Mouse (Mus musculus): ENCODE results near the gene Fam184a.

Gene Fam184a

GRCm38 (mm10) chr10:53750955-53751652 is at the start of gene Fam184a:
Fam184a (minus strand) TSS chr10:53751123.
- peak; percentile 12 for DNase-seq (ENCODE audit: low read depth, low spot score)

GRCm38 (mm10) chr10:53796258-53796581 is 45.3 kb upstream of the Fam184a start:
- DNase-seq (ENCODE audit: low read depth, low spot score) = no peak

GRCm38 (mm10) chr10:53795567-53796257 is 44.8 kb upstream of the Fam184a start:
- no peak for DNase-seq (ENCODE audit: low read depth, low spot score)

- no peak for DNase-seq (ENCODE audit: low read depth, low spot score)
Observed at GRCm38 (mm10) chr10:53791281-53791680, 40.4 kb upstream of the Fam184a start.

GRCm38 (mm10) chr10:53776591-53776990 is 25.7 kb upstream of the Fam184a start:
- DNase-seq (ENCODE audit: low read depth, low spot score) = no peak

GRCm38 (mm10) chr10:53772708-53773107 is 21.8 kb upstream of the Fam184a start:
- DNase-seq (ENCODE audit: low read depth, low spot score) = no peak

GRCm38 (mm10) chr10:53771480-53771879 is 20.6 kb upstream of the Fam184a start:
- DNase-seq (ENCODE audit: low read depth, low spot score) = no peak

- DNase-seq (ENCODE audit: low read depth, low spot score) = no peak
Observed at GRCm38 (mm10) chr10:53768745-53769144, 17.8 kb upstream of the Fam184a start.

- no peak for DNase-seq (ENCODE audit: low read depth, low spot score)
Observed at GRCm38 (mm10) chr10:53765471-53765870, 14.5 kb upstream of the Fam184a start.

GRCm38 (mm10) chr10:53752723-53753122 is 1.8 kb upstream of the Fam184a start:
- no peak for DNase-seq (ENCODE audit: low read depth, low spot score)

GRCm38 (mm10) chr10:53750275-53750954 is 508 bp downstream of the Fam184a start:
- no peak for DNase-seq (ENCODE audit: low read depth, low spot score)

- DNase-seq (ENCODE audit: low read depth, low spot score) = no peak
Observed at GRCm38 (mm10) chr10:53746039-53746438, 4.9 kb downstream of the Fam184a start.

GRCm38 (mm10) chr10:53742961-53743360 is 8.0 kb downstream of the Fam184a start:
- no peak for DNase-seq (ENCODE audit: low read depth, low spot score)

- DNase-seq (ENCODE audit: low read depth, low spot score) = no peak
Observed at GRCm38 (mm10) chr10:53740014-53740413, 10.9 kb downstream of the Fam184a start.

- no peak for DNase-seq (ENCODE audit: low read depth, low spot score)
Observed at GRCm38 (mm10) chr10:53738842-53739241, 12.1 kb downstream of the Fam184a start.

- DNase-seq (ENCODE audit: low read depth, low spot score) = no peak
Observed at GRCm38 (mm10) chr10:53735201-53735865, 15.6 kb downstream of the Fam184a start.

- no peak for DNase-seq (ENCODE audit: low read depth, low spot score)
Observed at GRCm38 (mm10) chr10:53732324-53732723, 18.6 kb downstream of the Fam184a start.

- DNase-seq (ENCODE audit: low read depth, low spot score) = no peak
Observed at GRCm38 (mm10) chr10:53728883-53729282, 22.0 kb downstream of the Fam184a start.

- DNase-seq (ENCODE audit: low read depth, low spot score) = no peak
Observed at GRCm38 (mm10) chr10:53725301-53725700, 25.6 kb downstream of the Fam184a start.

GRCm38 (mm10) chr10:53704516-53704915 is 46.4 kb downstream of the Fam184a start:
- DNase-seq (ENCODE audit: low read depth, low spot score) = no peak

- no peak for DNase-seq (ENCODE audit: low read depth, low spot score)
Observed at GRCm38 (mm10) chr10:53698531-53698930, 52.4 kb downstream of the Fam184a start.

- no peak for DNase-seq (ENCODE audit: low read depth, low spot score)
Observed at GRCm38 (mm10) chr10:53694757-53695156, 56.2 kb downstream of the Fam184a start.
